Mouse (Mus musculus): ENCODE data around the gene Vmn1r160.
"Not testable (repeated sequence)": the region's sequence is repeated elsewhere in the genome, so short reads cannot be mapped to it uniquely, and the experiment has no call there.

Gene Vmn1r160

DNA sequence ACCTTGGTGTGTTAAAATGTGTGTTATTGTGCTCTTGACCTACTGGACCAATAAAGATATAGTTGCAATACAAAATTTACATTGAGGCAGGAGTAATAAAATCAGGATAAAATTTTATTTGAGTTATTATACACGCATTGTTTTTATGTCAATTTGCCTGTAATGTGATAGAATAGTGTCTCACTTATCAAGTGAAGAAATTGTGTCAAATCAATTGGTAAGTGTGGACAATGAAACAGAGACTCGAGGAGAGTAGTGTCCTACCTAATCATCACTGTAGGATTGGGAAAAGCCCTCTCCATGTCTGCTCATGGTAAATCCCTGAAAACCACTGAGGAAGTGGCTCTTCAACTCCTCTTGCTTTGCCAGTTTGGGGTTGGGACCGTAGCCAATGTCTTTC, at the start of gene Vmn1r160:
Gene Vmn1r160 (plus strand): TSS at position 301 of the 400 bp plus-strand sequence.
- not testable (repeated sequence) for DNase-seq

- not testable (repeated sequence) for DNase-seq
These were observed 27.5 kb upstream of the Vmn1r160 start, which contains the start of gene Vmn1r159 for GRCm38 (mm10) chr7:22843505-22843904. Gene Vmn1r159, minus strand, starts transcription at chr7:22843605.
